Mouse (Mus musculus) E14TG2a.4 (cell line): ENCODE data around the gene C1qbp.
A peak's percentile ranks its signal among the peaks of the same experiment; 100 is the strongest.

Source experiments
- H3K27me3 ChIP-seq: 2 replicates; pipeline ENCODE4 v1.6.1; 2014; ENCODE audit warnings: low read length, control low read depth; ENCODE audit not compliant: insufficient read depth
- H3K36me3 ChIP-seq: 2 replicates; pipeline ENCODE4 v1.6.1; 2014; ENCODE audit warnings: low read length, control low read depth; ENCODE audit not compliant: insufficient read depth
- H3K4me1 ChIP-seq: replicated peaks from 2 replicates; pipeline ENCODE4 v1.6.1; 2014; ENCODE audit warnings: low read depth, low read length, control low read depth
- H3K4me3 ChIP-seq: replicated peaks from 2 replicates; pipeline ENCODE4 v1.5.1; 2014; ENCODE audit warnings: mild to moderate bottlenecking, low read length
- H3K9me3 ChIP-seq: 2 replicates; pipeline ENCODE4 v1.6.1; 2014; ENCODE audit warnings: low read length, control low read depth
- CTCF ChIP-seq: conservative IDR thresholded peaks from 2 replicates; pipeline ENCODE4 v1.5.1; 2014; ENCODE audit warnings: low read length
- NANOG ChIP-seq: IDR thresholded peaks from 2 replicates; pipeline ENCODE4 v1.6.1; 2014; ENCODE audit warnings: borderline replicate concordance, low read length, mixed read lengths
- POU5F1 ChIP-seq: IDR thresholded peaks from 2 replicates; pipeline ENCODE4 v1.6.1; 2014; ENCODE audit warnings: low read length, borderline replicate concordance

Gene C1qbp

GRCm38 (mm10) chr11:71008321-71008720 lies 25.5 kb upstream of the C1qbp start:
- Histone ChIP-seq H3K36me3 (peaks cover 63% of the 10 kb centered on the region), H3K4me3 (no peak overlapping the region), H3K4me1 (peaks cover 9% of the 10 kb centered on the region), H3K9me3 (no peaks in the 10 kb centered on the region), H3K27me3 (no peaks in the 10 kb centered on the region)
- TF ChIP-seq POU5F1, result no peak
- TF ChIP-seq CTCF, result no peak
- TF ChIP-seq NANOG, result no peak

DNA sequence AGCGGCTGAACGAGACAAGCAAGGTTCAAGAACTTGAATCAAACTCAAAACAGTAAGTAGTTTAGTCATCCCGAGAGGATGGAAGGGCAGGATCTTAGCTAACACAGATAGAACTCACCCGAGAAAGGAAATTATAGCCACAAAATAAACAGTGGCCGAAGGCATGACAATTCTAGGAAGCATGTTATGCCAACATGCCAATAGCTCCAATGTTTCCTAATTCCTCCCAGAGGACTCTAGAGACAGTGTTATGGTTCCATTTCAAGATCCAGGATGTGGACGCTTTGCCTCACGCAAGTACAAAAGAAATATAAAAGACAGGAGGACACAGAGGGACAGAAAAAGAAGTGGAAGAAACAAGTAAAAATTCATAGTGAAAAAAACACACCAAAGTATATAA lies 25.0 kb upstream of the C1qbp start:
- H3K4me3 ChIP-seq, result no peak overlapping the region
- peaks cover 14% of the 10 kb centered on the region for H3K4me1 ChIP-seq
- peaks cover 59% of the 10 kb centered on the region for H3K36me3 ChIP-seq
- TF ChIP-seq CTCF (no peak), NANOG (no peak), POU5F1 (no peak)
- H3K9me3 ChIP-seq, result no peaks in the 10 kb centered on the region
- no peaks in the 10 kb centered on the region for H3K27me3 ChIP-seq

- Histone ChIP-seq H3K9me3 (no peaks in the 10 kb centered on the region), H3K4me1 (peaks cover 21% of the 10 kb centered on the region), H3K27me3 (no peaks in the 10 kb centered on the region), H3K4me3 (no peak overlapping the region), H3K36me3 (peaks cover 58% of the 10 kb centered on the region)
- TF ChIP-seq CTCF (no peak), POU5F1 (no peak), NANOG (no peak)
Observed at GRCm38 (mm10) chr11:71007026-71007425, 24.2 kb upstream of the C1qbp start.

DNA sequence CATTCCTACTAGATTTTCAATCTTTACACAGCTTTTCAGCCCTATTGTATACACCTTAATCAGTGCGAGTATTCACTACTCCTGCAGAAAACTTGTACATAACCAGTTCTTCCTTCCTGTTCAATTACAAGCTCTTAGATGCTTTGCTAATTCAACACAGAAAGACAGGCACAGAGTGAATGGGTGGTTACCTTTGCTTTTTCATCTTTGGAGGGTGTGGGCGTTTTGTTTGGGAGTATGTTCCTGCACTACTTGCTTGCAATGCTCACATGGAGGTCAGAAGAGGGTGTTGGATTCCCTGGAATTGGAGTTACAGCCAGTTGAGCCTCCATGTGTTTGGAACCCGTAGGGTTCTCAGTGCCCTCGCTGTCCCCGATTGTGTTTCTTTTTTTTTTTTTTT lies 22.2 kb upstream of the C1qbp start:
- Histone ChIP-seq H3K4me3 (peak overlapping the region; percentile 100; the same call in 1 of the 2 replicates), H3K27me3 (no peaks in the 10 kb centered on the region), H3K4me1 (peaks cover 31% of the 10 kb centered on the region), H3K36me3 (peaks cover 55% of the 10 kb centered on the region), H3K9me3 (no peaks in the 10 kb centered on the region)
- TF ChIP-seq NANOG (no peak), CTCF (no peak), POU5F1 (no peak)

DNA sequence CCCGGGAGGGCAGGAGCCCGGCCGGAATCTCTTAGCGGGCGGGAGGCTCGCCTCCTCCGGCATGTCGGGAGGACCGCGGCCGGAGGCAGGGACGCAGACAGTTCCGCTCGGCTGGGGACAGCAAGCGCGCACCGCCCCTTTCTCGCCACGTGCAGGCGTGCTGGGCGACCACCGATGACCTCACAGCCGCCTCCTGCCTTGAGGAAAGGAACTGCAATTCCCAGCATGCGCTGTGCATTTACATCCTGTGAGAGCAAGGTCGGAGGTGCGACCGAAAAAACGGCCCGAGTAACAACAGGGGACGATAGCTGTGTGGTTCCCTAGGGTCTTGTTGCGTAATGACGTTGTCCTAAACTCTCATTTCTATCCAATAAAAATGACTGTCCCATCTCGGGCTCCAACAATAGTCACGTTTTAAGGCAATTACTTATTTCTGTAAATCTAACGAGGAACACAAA lies 21.5 kb upstream of the C1qbp start, which contains the start of gene Dhx33:
Gene Dhx33, minus strand, starts transcription at position 122 of the 458 bp plus-strand sequence.
- Histone ChIP-seq H3K9me3 (no peaks in the 10 kb centered on the region), H3K4me1 (peaks cover 31% of the 10 kb centered on the region), H3K36me3 (peaks cover 55% of the 10 kb centered on the region), H3K27me3 (no peaks in the 10 kb centered on the region), H3K4me3 (peak within 1 kb of the TSS; percentile 100)
- TF ChIP-seq NANOG (no peak), POU5F1 (no peak), CTCF (no peak)

- Histone ChIP-seq H3K4me3 (peak overlapping the region; percentile 100), H3K9me3 (no peaks in the 10 kb centered on the region), H3K36me3 (peaks cover 56% of the 10 kb centered on the region), H3K27me3 (no peaks in the 10 kb centered on the region), H3K4me1 (peaks cover 31% of the 10 kb centered on the region)
- TF ChIP-seq NANOG (no peak), POU5F1 (no peak), CTCF (no peak)
Observed at GRCm38 (mm10) chr11:71003611-71004315, 20.9 kb upstream of the C1qbp start.

DNA sequence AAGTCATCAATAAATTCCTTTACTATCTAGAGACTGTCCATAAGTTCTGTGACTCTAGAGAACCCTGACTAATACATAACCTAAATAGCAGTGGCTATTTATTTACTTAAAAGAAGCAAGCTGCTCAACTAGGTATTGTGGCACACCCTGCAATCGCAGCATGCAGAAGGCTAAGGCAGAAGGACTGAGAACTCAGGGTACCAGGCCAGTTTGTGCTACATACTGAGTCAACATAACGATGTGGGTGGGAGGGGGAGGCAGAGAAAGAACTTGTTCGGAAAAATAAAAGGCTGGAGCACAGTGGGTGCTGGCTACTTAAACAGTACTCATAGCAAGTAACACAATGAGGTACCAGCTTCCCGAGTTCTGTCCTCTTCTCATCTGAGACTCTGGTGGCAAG lies 18.3 kb upstream of the C1qbp start:
- TF ChIP-seq CTCF (no peak), POU5F1 (no peak), NANOG (no peak)

GRCm38 (mm10) chr11:70982030-70982429 lies 796 bp downstream of the C1qbp start:
- peaks cover 82% of the 10 kb centered on the region for H3K36me3 ChIP-seq
- H3K9me3 ChIP-seq, result no peaks in the 10 kb centered on the region
- TF ChIP-seq CTCF, result no peak
- no peak for TF ChIP-seq POU5F1
- TF ChIP-seq NANOG, result no peak
- peaks cover 57% of the 10 kb centered on the region for H3K4me1 ChIP-seq
- peak overlapping the region; percentile 97 for H3K4me3 ChIP-seq
- H3K27me3 ChIP-seq, result no peaks in the 10 kb centered on the region

More for the DNA sequence above, 18.3 kb upstream of the C1qbp start:
- Histone ChIP-seq H3K27me3 (no peaks in the 10 kb centered on the region), H3K4me1 (peaks cover 31% of the 10 kb centered on the region), H3K36me3 (peaks cover 63% of the 10 kb centered on the region), H3K4me3 (no peak overlapping the region), H3K9me3 (no peaks in the 10 kb centered on the region)

DNA sequence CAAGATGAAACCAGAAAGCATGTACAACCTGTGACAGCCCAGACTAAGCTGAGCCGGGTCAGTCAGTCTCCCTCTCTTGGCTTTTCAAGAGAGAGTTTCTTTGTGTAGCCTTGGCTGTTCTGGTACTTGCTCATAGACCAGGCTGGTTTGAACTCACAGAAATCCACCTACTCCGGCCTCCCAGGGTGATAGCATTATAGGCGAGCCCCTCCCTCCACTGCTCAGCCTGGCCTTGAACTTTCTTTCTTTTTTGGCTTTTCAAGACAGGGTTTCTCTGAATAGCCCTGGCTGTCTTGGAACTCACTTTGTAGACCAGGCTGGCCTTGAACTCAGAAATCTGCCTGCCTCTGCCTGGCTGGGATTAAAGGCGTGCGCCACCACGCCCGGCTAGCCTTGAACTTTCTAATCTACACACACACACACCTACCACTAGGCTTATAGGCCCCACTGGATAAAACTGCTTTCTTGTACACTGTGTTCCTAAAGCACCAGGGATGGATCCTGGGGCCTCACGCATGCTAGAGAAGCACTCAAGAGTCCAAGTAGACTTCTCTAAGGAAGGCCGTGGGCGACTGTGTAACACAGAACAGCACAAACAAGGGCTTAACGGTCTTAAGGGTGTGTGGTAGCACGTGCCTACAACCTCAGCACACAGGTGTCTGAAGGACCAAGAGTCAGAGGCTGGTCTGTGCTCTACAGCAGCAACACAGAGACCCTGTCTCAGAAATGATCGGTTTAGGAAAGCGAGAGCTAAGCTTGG lies 1.9 kb downstream of the C1qbp start:
- TF ChIP-seq CTCF (no peak), NANOG (no peak), POU5F1 (no peak)
- H3K4me1 ChIP-seq, result peaks cover 49% of the 10 kb centered on the region
- H3K36me3 ChIP-seq, result peaks cover 82% of the 10 kb centered on the region
- H3K9me3 ChIP-seq, result no peaks in the 10 kb centered on the region
- no peaks in the 10 kb centered on the region for H3K27me3 ChIP-seq
- peak overlapping the region; percentile 97 for H3K4me3 ChIP-seq
